Mouse (Mus musculus) embryonic fibroblast, embryonic 13.5 days (primary cell): ENCODE measurements around the gene Mcts1.

Experiments used
- CTCF ChIP-seq: IDR thresholded peaks from 2 replicates; pipeline ENCODE4 v1.5.1; 2011; ENCODE audit warnings: mild to moderate bottlenecking, control low read depth, low read length, moderate library complexity, borderline replicate concordance; ENCODE audit not compliant: insufficient read depth
- POLR2A ChIP-seq: IDR thresholded peaks from 2 replicates; pipeline ENCODE4 v1.6.1; 2011; ENCODE audit warnings: low read depth, mild to moderate bottlenecking, control low read depth, low read length, moderate library complexity

DNA sequence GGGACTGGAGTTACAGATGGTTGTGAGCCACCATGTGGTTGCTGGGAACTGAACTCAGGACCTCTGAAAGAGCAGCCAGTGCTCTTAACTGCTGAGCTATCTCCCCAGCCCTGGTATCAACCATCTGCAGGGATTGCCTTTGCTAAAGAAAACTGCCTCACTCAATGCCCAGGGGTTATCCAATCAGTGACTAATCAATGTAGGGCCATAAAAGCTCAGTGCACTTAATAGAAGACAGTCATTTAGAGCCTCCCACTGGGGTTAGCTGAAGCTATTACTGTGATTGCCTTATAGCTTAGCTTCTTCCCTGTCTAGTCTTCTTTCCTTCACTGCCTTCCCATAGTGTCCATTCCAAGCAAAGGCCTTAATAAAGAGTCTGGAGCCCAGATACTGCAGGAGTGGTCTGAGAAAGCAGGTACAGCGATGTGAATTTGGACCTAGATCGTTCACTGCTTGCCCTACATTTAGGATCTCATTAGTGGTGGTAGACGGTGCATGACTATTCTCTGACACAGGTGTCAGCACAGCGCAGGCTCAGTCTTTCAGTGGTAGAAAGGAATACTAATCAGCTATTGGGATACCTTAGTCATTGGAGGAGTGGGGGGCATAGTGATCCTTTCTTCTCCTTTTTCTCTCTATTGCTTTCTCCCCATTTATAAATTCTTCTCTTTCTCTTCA lies 56.0 kb downstream of the Mcts1 start:
- TF ChIP-seq CTCF (no peak), POLR2A (no peak)
